Mouse (Mus musculus): ENCODE results near the gene Selenoo.

DNA sequence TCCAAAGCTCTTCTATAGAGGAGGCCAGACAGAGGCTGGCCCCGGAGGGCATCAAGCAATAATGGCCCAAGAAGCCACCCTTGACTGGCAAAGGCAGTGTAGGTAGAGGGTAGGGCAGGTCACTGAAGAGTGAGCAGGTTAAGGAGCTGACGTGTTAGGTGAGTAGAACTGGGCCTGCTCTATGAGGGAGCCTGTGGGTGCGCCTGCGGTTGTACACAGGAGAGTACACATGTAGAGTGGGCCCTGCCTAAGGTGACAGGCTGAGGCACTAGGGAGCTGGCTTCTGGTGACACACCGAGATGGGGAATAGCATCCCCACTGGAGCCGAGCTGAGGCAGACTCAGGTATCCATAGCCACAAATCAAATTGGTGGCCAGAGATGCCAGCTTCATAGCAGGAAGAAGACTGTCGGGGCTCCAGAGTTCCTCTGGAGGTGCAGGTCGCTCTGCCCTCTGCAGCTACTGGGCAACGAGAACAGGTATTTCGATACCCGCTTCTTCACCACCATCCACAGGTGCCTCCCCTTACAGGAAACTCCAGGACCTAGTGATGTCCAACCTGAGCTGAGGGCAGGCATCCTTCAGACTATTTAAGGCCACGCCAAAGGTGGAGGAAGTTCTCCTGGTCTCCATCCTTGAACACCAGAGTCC, 27.9 kb upstream of the Selenoo start:
- TF ChIP-seq POLR2A (IDR thresholded peaks at IDR 0.05; ENCODE audit: borderline replicate concordance, low read depth, low read length) (no peak), CTCF (IDR thresholded peaks at IDR 0.05; ENCODE audit: low read depth, low read length) (no peak)

Measured in bone marrow macrophage, adult 2 months (primary cell).